Mouse (Mus musculus) cerebellum, postnatal 36 days (tissue): Measurements from ENCODE around the gene Lmx1a.

Source experiments
- DNase-seq, 2 experiments: peaks; one replicate each; pipeline ENCODE4 v3.0.0; 2021 to 2022; ENCODE audit warnings: mixed read lengths in 2 of 2

Gene Lmx1a

GRCm38 (mm10) chr1:167694731-167695130, 5.7 kb downstream of the Lmx1a start:
- no peak for DNase-seq

- DNase-seq, result no peak
Observed at GRCm38 (mm10) chr1:167695910-167696459, 6.9 kb downstream of the Lmx1a start.

- no peak for DNase-seq
Observed at GRCm38 (mm10) chr1:167699706-167700105, 10.7 kb downstream of the Lmx1a start.

- DNase-seq, result no peak
Observed at GRCm38 (mm10) chr1:167700221-167700620, 11.2 kb downstream of the Lmx1a start.

- DNase-seq, result no peak
Observed at GRCm38 (mm10) chr1:167705527-167705926, 16.5 kb downstream of the Lmx1a start.

- no peak for DNase-seq
Observed at GRCm38 (mm10) chr1:167708761-167709160, 19.7 kb downstream of the Lmx1a start.

- no peak for DNase-seq
Observed at GRCm38 (mm10) chr1:167715730-167716341, 26.8 kb downstream of the Lmx1a start.

- DNase-seq, result no peak
Observed at GRCm38 (mm10) chr1:167734471-167734870, 45.4 kb downstream of the Lmx1a start.

- peak in 1 of 2 experiments; percentile 9 for DNase-seq
Observed at GRCm38 (mm10) chr1:167736793-167737192, 47.8 kb downstream of the Lmx1a start.

GRCm38 (mm10) chr1:167739286-167739685, 50.2 kb downstream of the Lmx1a start:
- no peak for DNase-seq

- DNase-seq, result no peak
Observed at GRCm38 (mm10) chr1:167746676-167747075, 57.6 kb downstream of the Lmx1a start.

- DNase-seq, result no peak
Observed at GRCm38 (mm10) chr1:167752661-167753060, 63.6 kb downstream of the Lmx1a start.

GRCm38 (mm10) chr1:167754085-167754484, 65.0 kb downstream of the Lmx1a start:
- no peak for DNase-seq

GRCm38 (mm10) chr1:167754636-167755522, 65.8 kb downstream of the Lmx1a start:
- no peak for DNase-seq

GRCm38 (mm10) chr1:167758208-167758607, 69.2 kb downstream of the Lmx1a start:
- DNase-seq, result no peak

- no peak for DNase-seq
Observed at GRCm38 (mm10) chr1:167760307-167760706, 71.3 kb downstream of the Lmx1a start.

GRCm38 (mm10) chr1:167761785-167762223, 72.8 kb downstream of the Lmx1a start:
- no peak for DNase-seq

GRCm38 (mm10) chr1:167766619-167767018, 77.6 kb downstream of the Lmx1a start:
- DNase-seq, result no peak

GRCm38 (mm10) chr1:167770457-167770856, 81.4 kb downstream of the Lmx1a start:
- no peak for DNase-seq

- no peak for DNase-seq
Observed at GRCm38 (mm10) chr1:167779766-167780488, 90.9 kb downstream of the Lmx1a start.

- peak; percentile 34 to 37 for DNase-seq
Observed at GRCm38 (mm10) chr1:167781787-167782484, 92.9 kb downstream of the Lmx1a start.

- DNase-seq, result no peak
Observed at GRCm38 (mm10) chr1:167784067-167784466, 95.0 kb downstream of the Lmx1a start.
